Mouse (Mus musculus) midbrain, embryonic 11.5 days (tissue): Measurements from ENCODE around the gene Rrp1. TPM values are rescaled to one million over a fixed set of nuclear protein-coding genes. Genes with fewer than 3 reads are reported as not detected.

Experiments used
- ATAC-seq: fragments of 200-750 bp; cut with Nextera tagmentation; 2 replicates; pipeline ENCODE4 v1.8.0; 2017; ENCODE audit warnings: moderate TSS enrichment, moderate library complexity; ENCODE audit not compliant: low FRiP score
- DNase-seq: peaks from one replicate; pipeline ENCODE4 v3.0.0; 2015; ENCODE audit warnings: low spot score; ENCODE audit errors: missing footprints
- H3K27ac ChIP-seq: fragments of 300-500 bp; sonication (generic); 2 replicates; pipeline ENCODE4 v1.5.1; 2014; ENCODE audit warnings: low read depth, low read length
- H3K27me3 ChIP-seq: fragments of 300-500 bp; sonication (generic); 2 replicates; pipeline ENCODE4 v1.6.1; 2014; ENCODE audit warnings: mild to moderate bottlenecking, low read length, moderate library complexity, mixed read lengths; ENCODE audit not compliant: control insufficient read depth, insufficient read depth
- H3K36me3 ChIP-seq: fragments of 300-500 bp; sonication (generic); 2 replicates; pipeline ENCODE4 v1.6.1; 2014; ENCODE audit warnings: mild to moderate bottlenecking, low read length, moderate library complexity, mixed read lengths; ENCODE audit not compliant: control insufficient read depth, insufficient read depth
- H3K4me1 ChIP-seq: fragments of 300-500 bp; sonication (generic); 2 replicates; pipeline ENCODE4 v1.6.1; 2014; ENCODE audit warnings: low read length; ENCODE audit not compliant: control insufficient read depth, insufficient read depth
- H3K4me2 ChIP-seq: fragments of 300-500 bp; sonication (generic); 2 replicates; pipeline ENCODE4 v1.6.1; 2014; ENCODE audit warnings: mild to moderate bottlenecking, moderate library complexity
- H3K4me3 ChIP-seq: fragments of 300-500 bp; sonication (generic); 2 replicates; pipeline ENCODE4 v1.5.1; 2014; ENCODE audit warnings: low read depth, low read length
- H3K9ac ChIP-seq: fragments of 300-500 bp; sonication (generic); 2 replicates; pipeline ENCODE4 v1.6.1; 2014; ENCODE audit warnings: low read length
- H3K9me3 ChIP-seq: fragments of 300-500 bp; sonication (generic); 2 replicates; pipeline ENCODE4 v1.6.1; 2016; ENCODE audit warnings: low read length; ENCODE audit not compliant: control insufficient read depth
- WGBS: fragments of 180-500 bp; shearing (Covaris S2); extraction: QIAGEN DNeasy Blood & Tissue Kit; methylation state at CpG from one replicate; pipeline ENCODE4 v1.1.7; 2014; 5-methylcytosine and 5-hydroxymethylcytosine counted together
- polyA plus RNA-seq: library from polyadenylated mRNA; unstranded; fragments of >200 nt; fragmentation: Nextera tagmentation; extraction: Ambion mirVana; gene quantifications from 2 replicates; pipeline ENCODE4 v1.2.1, GENCODE M21; 2014

Rrp1 gene
- 223 and 244 TPM in 2 replicates for polyA plus RNA-seq

DNA sequence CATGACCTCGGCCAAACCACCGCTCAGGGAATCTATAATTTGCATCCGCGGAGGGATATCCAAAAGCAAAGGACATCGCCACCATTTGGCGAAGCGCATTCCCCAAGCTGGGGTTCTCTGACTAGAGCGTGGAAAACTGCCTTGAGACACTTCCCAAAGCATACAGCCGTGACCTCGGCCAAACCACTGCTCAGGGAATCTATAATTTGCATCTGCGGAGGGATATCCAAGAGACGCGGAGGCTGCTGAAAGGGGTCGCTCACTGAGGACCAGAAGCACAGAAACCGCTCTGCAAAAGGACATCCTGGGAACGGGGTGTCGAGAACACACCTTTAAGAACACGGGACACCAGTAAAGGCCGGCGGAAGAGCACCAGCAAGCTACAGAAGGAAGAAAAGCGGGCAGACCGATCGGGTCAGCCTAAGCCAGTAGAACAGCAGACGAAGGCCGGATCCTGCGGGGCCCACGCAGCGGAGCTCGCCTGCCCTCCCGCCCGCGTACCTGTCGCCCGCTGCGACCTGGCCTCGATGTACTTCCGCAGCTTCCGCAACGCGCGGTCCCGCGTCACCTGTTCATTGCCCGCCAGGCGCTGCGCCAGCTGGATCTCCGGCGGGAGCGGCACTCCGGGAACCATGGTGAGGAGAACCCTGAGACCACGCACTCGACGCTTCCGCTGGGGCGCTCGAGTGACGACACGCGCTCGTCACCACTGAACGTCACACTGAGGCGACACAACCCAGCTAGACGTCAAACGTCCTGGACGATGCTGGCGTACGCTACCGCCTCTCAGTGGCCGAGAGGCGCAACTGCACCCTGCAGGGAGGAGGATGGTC is at the start of gene Rrp1:
Gene Rrp1 (minus strand): TSS at position 725 of the 833 bp plus-strand sequence.
- peak within 1 kb of the TSS; percentile 69 for H3K27ac ChIP-seq
- H3K9ac ChIP-seq = peak within 1 kb of the TSS; percentile 90
- peaks cover 9% of the 10 kb centered on the region for H3K36me3 ChIP-seq
- no peaks in the 10 kb centered on the region for H3K9me3 ChIP-seq
- ATAC-seq (peak; percentile 92), DNase-seq (peak; percentile 100)
- H3K4me1 ChIP-seq = peaks cover 6% of the 10 kb centered on the region; the same call in 1 of the 2 replicates
- WGBS = under 1% methylated on average over 70 of the region's 70 CpGs
- no peaks in the 10 kb centered on the region for H3K27me3 ChIP-seq
- peak within 1 kb of the TSS; percentile 94 for H3K4me3 ChIP-seq
- H3K4me2 ChIP-seq = peak within 1 kb of the TSS; percentile 84

DNA sequence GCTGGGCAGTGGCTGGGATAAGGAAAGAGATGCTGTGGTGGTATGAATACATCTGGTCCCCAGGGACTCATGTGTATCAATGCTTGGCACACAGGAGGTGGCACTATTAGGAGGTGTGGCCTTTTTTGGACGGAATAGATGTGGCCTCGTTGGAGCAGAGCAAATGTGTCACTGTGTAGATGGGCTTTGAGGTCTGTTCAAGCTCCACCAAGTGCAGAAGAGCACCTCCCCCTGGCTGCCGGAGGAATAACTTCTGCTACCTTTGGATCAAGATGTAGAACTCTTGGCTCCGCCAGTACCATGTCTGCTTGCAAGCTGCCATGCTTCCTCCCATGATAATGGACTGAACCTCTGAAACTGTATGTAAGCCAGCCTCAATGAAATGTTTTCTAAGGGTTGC is 48.9 kb upstream of the Rrp1 start:
- Histone ChIP-seq H3K36me3 (no peaks in the 10 kb centered on the region), H3K9me3 (no peaks in the 10 kb centered on the region), H3K27ac (no peak overlapping the region), H3K4me3 (no peak overlapping the region), H3K9ac (no peak overlapping the region), H3K4me2 (no peak overlapping the region), H3K27me3 (no peaks in the 10 kb centered on the region), H3K4me1 (peaks cover 8% of the 10 kb centered on the region)
- no peak for DNase-seq
- no peak for ATAC-seq
- 82% methylated on average over 4 of the region's 4 CpGs for WGBS

DNA sequence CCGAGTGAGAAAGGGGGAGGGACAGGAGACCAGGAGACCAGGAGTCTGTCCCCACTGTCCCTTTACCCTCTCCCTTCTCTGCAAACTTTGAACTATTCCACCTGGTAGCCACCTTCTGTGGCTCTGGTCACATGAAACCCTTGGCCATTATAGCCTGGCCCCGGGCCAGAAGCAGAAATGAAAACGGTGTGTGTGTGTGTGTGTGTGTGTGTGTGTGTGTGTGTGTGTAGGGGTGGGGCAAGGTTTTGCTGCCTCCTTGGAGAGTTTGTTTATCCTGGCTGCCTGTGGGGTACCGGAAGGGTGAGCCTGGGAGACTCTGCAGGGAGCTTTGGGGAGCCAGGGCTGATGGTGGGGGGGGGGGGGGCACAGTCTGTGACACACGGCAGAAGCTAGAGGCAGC is 47.6 kb upstream of the Rrp1 start:
- H3K4me1 ChIP-seq = peaks cover 8% of the 10 kb centered on the region
- ATAC-seq (no peak), DNase-seq (no peak)
- no peaks in the 10 kb centered on the region for H3K36me3 ChIP-seq
- no peak overlapping the region for H3K4me3 ChIP-seq
- 67% methylated on average over 4 of the region's 5 CpGs for WGBS
- H3K27ac ChIP-seq = no peak overlapping the region
- no peak overlapping the region for H3K9ac ChIP-seq
- H3K4me2 ChIP-seq = no peak overlapping the region
- H3K27me3 ChIP-seq = no peaks in the 10 kb centered on the region
- H3K9me3 ChIP-seq = no peaks in the 10 kb centered on the region

DNA sequence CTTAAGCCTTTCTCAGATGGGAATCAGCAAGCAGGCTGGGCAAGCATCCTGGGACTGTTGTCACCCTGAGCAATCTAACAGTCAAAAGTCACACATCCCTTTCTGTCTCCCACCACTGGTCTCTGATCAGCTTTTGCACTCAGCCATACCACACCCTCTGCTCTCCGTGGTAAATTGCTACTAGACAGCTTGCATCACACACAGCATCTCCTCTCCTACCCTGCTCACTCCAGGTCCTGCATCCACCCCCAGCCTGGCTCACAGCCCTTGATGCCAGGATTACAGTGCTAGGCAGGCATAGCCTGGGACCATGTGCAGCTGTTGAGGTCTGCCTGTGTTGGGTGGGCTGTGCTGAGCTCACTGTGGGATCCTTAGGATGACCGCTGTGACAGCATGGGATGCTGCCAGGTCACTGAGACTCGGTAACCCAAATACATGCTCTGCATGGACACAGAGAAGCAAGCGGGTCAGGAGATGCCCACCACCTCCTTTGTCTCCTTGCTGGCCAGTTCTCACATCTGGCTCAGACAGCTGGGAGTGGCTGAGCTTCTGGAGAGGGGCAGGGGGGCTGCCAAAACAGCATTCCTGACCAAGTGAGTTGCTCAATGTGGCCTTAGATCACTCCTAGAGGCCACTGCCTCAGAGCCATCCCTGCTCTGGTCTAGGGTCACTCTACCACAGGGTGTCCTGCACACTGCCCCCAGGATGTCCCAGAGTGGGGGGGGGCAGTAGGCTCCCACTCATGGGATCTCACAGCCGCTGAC is 45.7 kb upstream of the Rrp1 start:
- Histone ChIP-seq H3K27me3 (no peaks in the 10 kb centered on the region), H3K4me1 (peaks cover 2% of the 10 kb centered on the region; the same call in 1 of the 2 replicates), H3K36me3 (no peaks in the 10 kb centered on the region), H3K4me2 (no peak overlapping the region), H3K9ac (no peak overlapping the region), H3K4me3 (no peak overlapping the region), H3K27ac (no peak overlapping the region), H3K9me3 (no peaks in the 10 kb centered on the region)
- 58% methylated on average over 5 of the region's 5 CpGs for WGBS
- ATAC-seq (no peak), DNase-seq (no peak)

DNA sequence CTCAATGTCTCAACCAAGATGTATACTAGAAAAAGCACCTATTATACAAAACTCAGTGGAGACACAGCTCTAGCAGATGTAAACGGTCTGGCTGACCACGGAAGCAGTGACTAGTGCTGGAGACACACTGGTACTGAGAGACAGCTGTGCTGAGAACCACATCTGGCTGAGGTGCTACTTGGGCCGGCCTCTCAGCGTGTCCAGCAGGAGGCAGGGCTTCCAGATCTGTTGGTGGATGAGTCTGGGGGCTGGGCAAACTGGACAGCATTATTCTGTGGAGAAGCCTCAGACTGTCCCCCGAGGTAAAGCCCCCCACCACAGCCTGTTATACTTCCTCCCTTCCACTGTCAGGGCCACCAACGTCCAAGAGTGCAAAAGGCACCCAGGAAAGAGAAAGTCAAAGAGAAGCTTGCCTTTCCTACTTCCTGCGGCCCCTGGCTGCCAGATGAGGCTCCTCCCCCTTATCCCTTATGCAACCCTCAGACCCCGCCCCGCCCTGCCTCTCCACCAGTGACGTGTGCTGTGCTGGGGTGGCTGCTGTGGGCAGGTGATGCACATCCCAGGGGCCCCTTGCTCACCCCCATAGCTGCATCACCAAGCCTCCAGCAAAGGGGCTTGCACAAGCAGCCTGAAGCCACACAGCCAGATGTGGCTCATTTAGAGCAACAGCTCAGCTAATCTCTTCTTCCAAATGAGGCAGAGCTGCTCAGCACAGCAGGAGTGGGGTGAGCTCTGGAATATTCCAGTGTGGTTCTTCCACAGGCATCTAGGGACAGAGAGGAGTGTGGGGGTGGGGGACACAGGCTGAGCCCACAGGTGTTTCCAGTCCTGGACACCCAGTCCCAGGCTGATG is 44.9 kb upstream of the Rrp1 start:
- Histone ChIP-seq H3K9ac (no peak overlapping the region), H3K9me3 (no peaks in the 10 kb centered on the region), H3K36me3 (no peaks in the 10 kb centered on the region), H3K4me2 (no peak overlapping the region), H3K27me3 (no peaks in the 10 kb centered on the region), H3K27ac (no peak overlapping the region), H3K4me3 (no peak overlapping the region), H3K4me1 (peaks cover 5% of the 10 kb centered on the region; the same call in 1 of the 2 replicates)
- DNase-seq (no peak), ATAC-seq (peak; percentile 66)
- WGBS = 25% methylated on average over 10 of the region's 10 CpGs

DNA sequence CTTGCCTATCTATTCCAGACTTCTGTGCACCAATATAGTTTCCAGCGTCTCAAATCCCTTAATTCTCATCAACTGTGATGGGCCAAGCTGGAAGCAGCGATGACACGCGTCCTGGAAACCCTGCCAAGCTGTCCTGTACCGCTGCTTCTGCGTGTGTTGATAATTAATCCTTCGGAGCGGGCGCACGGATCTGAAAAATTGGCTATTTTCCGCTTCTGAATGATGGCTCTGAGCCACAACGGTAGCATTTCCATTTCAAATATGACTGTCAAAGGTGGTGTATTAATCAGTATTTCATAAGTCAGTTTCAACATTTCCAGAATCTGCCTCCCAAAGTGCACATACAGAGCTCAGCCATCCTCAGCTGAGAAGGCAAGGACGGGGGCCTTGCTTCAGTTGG is 43.9 kb upstream of the Rrp1 start:
- Histone ChIP-seq H3K27ac (no peak overlapping the region), H3K9me3 (no peaks in the 10 kb centered on the region), H3K9ac (no peak overlapping the region), H3K4me3 (no peak overlapping the region), H3K27me3 (no peaks in the 10 kb centered on the region), H3K4me2 (no peak overlapping the region), H3K36me3 (no peaks in the 10 kb centered on the region), H3K4me1 (peaks cover 13% of the 10 kb centered on the region)
- WGBS = 94% methylated on average over 13 of the region's 13 CpGs
- no peak for DNase-seq
- ATAC-seq = no peak

DNA sequence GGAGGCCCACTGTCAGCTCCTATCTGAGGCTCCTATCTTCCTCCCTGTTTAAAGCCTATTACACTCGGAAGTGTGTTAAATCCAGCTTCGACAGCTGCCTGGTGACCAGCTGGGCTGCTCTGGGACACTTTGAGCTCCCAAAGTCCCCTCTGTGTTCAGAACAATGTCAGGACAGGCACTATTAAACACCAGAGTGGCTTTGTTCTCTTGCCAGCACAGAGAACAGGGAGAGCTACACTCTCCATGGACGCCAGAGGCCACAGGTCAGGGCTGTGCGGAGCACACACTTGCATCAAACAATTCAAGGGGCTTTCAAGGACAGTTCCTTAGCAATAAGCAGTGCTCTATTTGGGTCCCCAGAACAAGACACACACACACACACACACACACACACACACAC is 39.8 kb upstream of the Rrp1 start:
- no peaks in the 10 kb centered on the region for H3K9me3 ChIP-seq
- DNase-seq = no peak
- peak; percentile 67 for ATAC-seq
- peaks cover 13% of the 10 kb centered on the region for H3K4me1 ChIP-seq
- no peak overlapping the region for H3K27ac ChIP-seq
- H3K27me3 ChIP-seq = no peaks in the 10 kb centered on the region
- H3K9ac ChIP-seq = no peak overlapping the region; the same call in 1 of the 2 replicates
- no peak overlapping the region for H3K4me2 ChIP-seq
- peaks cover under 1% of the 10 kb centered on the region; the same call in 1 of the 2 replicates for H3K36me3 ChIP-seq
- 19% methylated on average over 4 of the region's 4 CpGs for WGBS
- no peak overlapping the region for H3K4me3 ChIP-seq

DNA sequence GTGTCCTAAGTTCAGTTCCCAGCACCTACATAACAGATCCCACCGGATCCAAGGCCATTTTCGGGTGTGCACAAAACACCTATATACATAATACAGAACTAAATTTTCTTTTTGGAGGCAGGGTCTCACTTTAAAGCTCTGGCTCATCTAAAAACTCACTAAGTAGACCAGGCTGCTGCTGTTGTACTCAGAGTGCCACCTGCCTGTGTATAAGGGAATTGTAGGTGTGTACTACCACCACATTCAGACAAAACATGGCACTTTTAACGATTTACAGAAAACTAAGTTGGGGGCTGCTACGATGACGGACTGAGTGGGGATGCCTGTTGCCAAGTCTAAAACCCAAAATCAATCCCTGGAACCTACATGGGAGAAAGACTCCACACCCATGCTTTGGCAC is 37.9 kb upstream of the Rrp1 start:
- Histone ChIP-seq H3K27me3 (no peaks in the 10 kb centered on the region), H3K4me1 (peaks cover 11% of the 10 kb centered on the region), H3K9me3 (no peaks in the 10 kb centered on the region), H3K27ac (no peak overlapping the region), H3K4me2 (no peak overlapping the region), H3K9ac (no peak overlapping the region), H3K4me3 (no peak overlapping the region), H3K36me3 (peaks cover 2% of the 10 kb centered on the region; the same call in 1 of the 2 replicates)
- no peak for DNase-seq
- ATAC-seq = no peak
- 90% methylated on average over 5 of the region's 5 CpGs for WGBS
